Mouse (Mus musculus) C2C12 (cell line): Measurements from ENCODE around the gene Nav2.

Source experiments
- CTCF ChIP-seq: IDR thresholded peaks from one replicate; pipeline ENCODE4 v1.5.1; 2011; ENCODE audit not compliant: control insufficient read depth, insufficient read depth, insufficient read length
- MAX ChIP-seq: IDR thresholded peaks from one replicate; pipeline ENCODE4 v1.6.1; 2011; ENCODE audit warnings: mild to moderate bottlenecking, control low read depth

DNA sequence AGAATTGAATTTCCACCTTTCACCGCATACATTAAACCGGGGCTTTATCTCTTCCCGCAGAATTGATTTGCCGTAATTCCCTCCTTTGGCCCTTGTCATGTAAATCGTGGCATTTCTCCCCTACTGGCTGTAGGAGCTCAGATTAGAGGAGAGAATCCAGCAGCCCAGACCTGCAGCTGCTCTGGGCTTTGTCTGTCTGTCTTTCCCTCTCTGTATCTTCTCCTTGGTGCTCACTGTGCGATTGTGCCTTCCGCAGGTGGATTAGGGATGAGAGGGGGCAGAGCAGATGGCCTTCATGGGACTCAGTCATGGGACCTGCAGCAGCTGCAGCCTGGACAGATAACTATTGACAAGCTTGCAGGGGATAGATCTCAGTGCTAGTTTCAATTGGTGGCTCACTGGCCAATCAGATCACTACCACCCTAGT lies 162.6 kb downstream of the Nav2 start:
- TF ChIP-seq MAX (no peak), CTCF (no peak)
